Mouse (Mus musculus): ENCODE data around the gene Gm10778. TPM values are rescaled to one million over a fixed set of nuclear protein-coding genes. Genes with fewer than 3 reads are reported as not detected.

Gm10778 gene
- polyA plus RNA-seq, 1 experiment from 2014 or later, result 5.1 TPM

GRCm38 (mm10) chr10:81623441-81623840 is 25.4 kb upstream of the Gm10778 start:
- Histone ChIP-seq H3K4me2 (ENCODE audit: low read depth, low read length) (no peak overlapping the region), H3K36me3 (replicated peaks; ENCODE audit: control insufficient read depth, insufficient read depth, low read depth, low read length) (peaks cover 6% of the 10 kb centered on the region), H3K4me1 (ENCODE audit: control insufficient read depth, insufficient read depth, low read length) (peaks cover 3% of the 10 kb centered on the region), H3K9me3 (replicated peaks; ENCODE audit: control insufficient read depth, low read length) (no peaks in the 10 kb centered on the region), H3K9ac (replicated peaks; ENCODE audit: low read length) (no peak overlapping the region), H3K27me3 (ENCODE audit: control insufficient read depth, insufficient read depth, low read length) (no peaks in the 10 kb centered on the region), H3K4me3 (ENCODE audit: low read depth, low read length) (no peak overlapping the region), H3K27ac (replicated peaks; ENCODE audit: low read depth, low read length) (no peak overlapping the region)
- ATAC-seq (replicated peaks; ENCODE audit: insufficient number of reproducible peaks, low FRiP score, low TSS enrichment, low read depth) (no peak), DNase-seq (ENCODE audit: low spot score) (no peak)
- WGBS, result 62% methylated on average over 8 of the region's 8 CpGs

GRCm38 (mm10) chr10:81626101-81626993 is 22.5 kb upstream of the Gm10778 start:
- Histone ChIP-seq H3K4me2 (ENCODE audit: low read depth, low read length) (peak overlapping the region; percentile 74), H3K27ac (replicated peaks; ENCODE audit: low read depth, low read length) (no peak overlapping the region), H3K9ac (replicated peaks; ENCODE audit: low read length) (peak overlapping the region; percentile 85), H3K36me3 (replicated peaks; ENCODE audit: control insufficient read depth, insufficient read depth, low read depth, low read length) (peaks cover 4% of the 10 kb centered on the region), H3K27me3 (ENCODE audit: control insufficient read depth, insufficient read depth, low read length) (no peaks in the 10 kb centered on the region), H3K4me3 (ENCODE audit: low read depth, low read length) (peak overlapping the region; percentile 79), H3K9me3 (replicated peaks; ENCODE audit: control insufficient read depth, low read length) (no peaks in the 10 kb centered on the region), H3K4me1 (ENCODE audit: control insufficient read depth, insufficient read depth, low read length) (peaks cover 3% of the 10 kb centered on the region)
- WGBS, result 91% methylated on average over 22 of the region's 22 CpGs
- ATAC-seq (replicated peaks; ENCODE audit: insufficient number of reproducible peaks, low FRiP score, low TSS enrichment, low read depth) (0 out of 2 replicates have a peak, but pooled peaks have one; percentile 1), DNase-seq (ENCODE audit: low spot score) (no peak)

- peak within 1 kb of the TSS; percentile 79 for H3K27ac ChIP-seq (replicated peaks; ENCODE audit: low read depth, low read length)
- peak within 1 kb of the TSS; percentile 85 for H3K9ac ChIP-seq (replicated peaks; ENCODE audit: low read length)
- 6% methylated on average over 40 of the region's 40 CpGs for WGBS
- peak within 1 kb of the TSS; percentile 74 for H3K4me2 ChIP-seq (ENCODE audit: low read depth, low read length)
- peaks cover 2% of the 10 kb centered on the region for H3K36me3 ChIP-seq (replicated peaks; ENCODE audit: control insufficient read depth, insufficient read depth, low read depth, low read length)
- peak; percentile 96 for DNase-seq (ENCODE audit: low spot score)
- no peaks in the 10 kb centered on the region for H3K27me3 ChIP-seq (ENCODE audit: control insufficient read depth, insufficient read depth, low read length)
- no peaks in the 10 kb centered on the region for H3K9me3 ChIP-seq (replicated peaks; ENCODE audit: control insufficient read depth, low read length)
- peaks cover 3% of the 10 kb centered on the region for H3K4me1 ChIP-seq (ENCODE audit: control insufficient read depth, insufficient read depth, low read length)
- H3K4me3 ChIP-seq (ENCODE audit: low read depth, low read length), result peak within 1 kb of the TSS; percentile 79
- ATAC-seq (replicated peaks; ENCODE audit: insufficient number of reproducible peaks, low FRiP score, low TSS enrichment, low read depth), result peak; percentile 78
These were observed 21.6 kb upstream of the Gm10778 start, which contains the start of gene Sirt6 for GRCm38 (mm10) chr10:81626994-81627835. Sirt6 (minus strand) TSS chr10:81627797.

- ATAC-seq (replicated peaks; ENCODE audit: insufficient number of reproducible peaks, low FRiP score, low TSS enrichment, low read depth), result no peak
- Histone ChIP-seq H3K27ac (replicated peaks; ENCODE audit: low read depth, low read length) (peak overlapping the region; percentile 79), H3K36me3 (replicated peaks; ENCODE audit: control insufficient read depth, insufficient read depth, low read depth, low read length) (peaks cover 2% of the 10 kb centered on the region), H3K4me1 (ENCODE audit: control insufficient read depth, insufficient read depth, low read length) (peaks cover 3% of the 10 kb centered on the region), H3K4me3 (ENCODE audit: low read depth, low read length) (peak overlapping the region; percentile 79), H3K9me3 (replicated peaks; ENCODE audit: control insufficient read depth, low read length) (no peaks in the 10 kb centered on the region), H3K27me3 (ENCODE audit: control insufficient read depth, insufficient read depth, low read length) (no peaks in the 10 kb centered on the region), H3K4me2 (ENCODE audit: low read depth, low read length) (peak overlapping the region; percentile 74), H3K9ac (replicated peaks; ENCODE audit: low read length) (peak overlapping the region; percentile 85)
- DNase-seq (ENCODE audit: low spot score), result no peak
- 70% methylated on average over 7 of the region's 7 CpGs for WGBS
These were observed 21.0 kb upstream of the Gm10778 start for GRCm38 (mm10) chr10:81627836-81628220.

- no peak for ATAC-seq (replicated peaks; ENCODE audit: insufficient number of reproducible peaks, low FRiP score, low TSS enrichment, low read depth)
- Histone ChIP-seq H3K36me3 (replicated peaks; ENCODE audit: control insufficient read depth, insufficient read depth, low read depth, low read length) (peaks cover 2% of the 10 kb centered on the region), H3K4me1 (ENCODE audit: control insufficient read depth, insufficient read depth, low read length) (peaks cover 3% of the 10 kb centered on the region), H3K4me2 (ENCODE audit: low read depth, low read length) (peak within 1 kb of the TSS; percentile 74), H3K9me3 (replicated peaks; ENCODE audit: control insufficient read depth, low read length) (no peaks in the 10 kb centered on the region), H3K27ac (replicated peaks; ENCODE audit: low read depth, low read length) (peak within 1 kb of the TSS; percentile 79), H3K4me3 (ENCODE audit: low read depth, low read length) (peak within 1 kb of the TSS; percentile 79), H3K9ac (replicated peaks; ENCODE audit: low read length) (peak within 1 kb of the TSS; percentile 85), H3K27me3 (ENCODE audit: control insufficient read depth, insufficient read depth, low read length) (no peaks in the 10 kb centered on the region)
- WGBS, result 80% methylated on average over 16 of the region's 16 CpGs
- DNase-seq (ENCODE audit: low spot score), result no peak
These were observed 20.5 kb upstream of the Gm10778 start, which contains the start of gene Ankrd24 for GRCm38 (mm10) chr10:81628390-81628789. Ankrd24 (plus strand) TSS chr10:81628540.

- peak; percentile 89 for ATAC-seq (replicated peaks; ENCODE audit: insufficient number of reproducible peaks, low FRiP score, low TSS enrichment, low read depth)
- Histone ChIP-seq H3K9me3 (replicated peaks; ENCODE audit: control insufficient read depth, low read length) (no peaks in the 10 kb centered on the region), H3K9ac (replicated peaks; ENCODE audit: low read length) (peak overlapping the region; percentile 51), H3K4me3 (ENCODE audit: low read depth, low read length) (peak overlapping the region; percentile 30), H3K36me3 (replicated peaks; ENCODE audit: control insufficient read depth, insufficient read depth, low read depth, low read length) (no peaks in the 10 kb centered on the region), H3K4me1 (ENCODE audit: control insufficient read depth, insufficient read depth, low read length) (no peaks in the 10 kb centered on the region), H3K27ac (replicated peaks; ENCODE audit: low read depth, low read length) (no peak overlapping the region), H3K27me3 (ENCODE audit: control insufficient read depth, insufficient read depth, low read length) (no peaks in the 10 kb centered on the region), H3K4me2 (ENCODE audit: low read depth, low read length) (peak overlapping the region; percentile 47)
- peak; percentile 90 for DNase-seq (ENCODE audit: low spot score)
- 2% methylated on average over 37 of the region's 37 CpGs for WGBS
These were observed 15.4 kb upstream of the Gm10778 start for GRCm38 (mm10) chr10:81633253-81634099.

GRCm38 (mm10) chr10:81636338-81636737 is 12.5 kb upstream of the Gm10778 start:
- Histone ChIP-seq H3K36me3 (replicated peaks; ENCODE audit: control insufficient read depth, insufficient read depth, low read depth, low read length) (no peaks in the 10 kb centered on the region), H3K9me3 (replicated peaks; ENCODE audit: control insufficient read depth, low read length) (no peaks in the 10 kb centered on the region), H3K27me3 (ENCODE audit: control insufficient read depth, insufficient read depth, low read length) (no peaks in the 10 kb centered on the region), H3K4me3 (ENCODE audit: low read depth, low read length) (no peak overlapping the region), H3K27ac (replicated peaks; ENCODE audit: low read depth, low read length) (no peak overlapping the region), H3K4me2 (ENCODE audit: low read depth, low read length) (no peak overlapping the region), H3K4me1 (ENCODE audit: control insufficient read depth, insufficient read depth, low read length) (no peaks in the 10 kb centered on the region), H3K9ac (replicated peaks; ENCODE audit: low read length) (no peak overlapping the region)
- DNase-seq (ENCODE audit: low spot score), result no peak
- WGBS, result 23% methylated on average over 8 of the region's 8 CpGs
- no peak for ATAC-seq (replicated peaks; ENCODE audit: insufficient number of reproducible peaks, low FRiP score, low TSS enrichment, low read depth)
